Mouse (Mus musculus): ENCODE data around the gene Tcte1. TPM values are rescaled to one million over a fixed set of nuclear protein-coding genes. Genes with fewer than 3 reads are reported as not detected.

Tcte1 gene
- polyA plus RNA-seq, 1 experiment from 2014 or later = 0.70 TPM

DNA sequence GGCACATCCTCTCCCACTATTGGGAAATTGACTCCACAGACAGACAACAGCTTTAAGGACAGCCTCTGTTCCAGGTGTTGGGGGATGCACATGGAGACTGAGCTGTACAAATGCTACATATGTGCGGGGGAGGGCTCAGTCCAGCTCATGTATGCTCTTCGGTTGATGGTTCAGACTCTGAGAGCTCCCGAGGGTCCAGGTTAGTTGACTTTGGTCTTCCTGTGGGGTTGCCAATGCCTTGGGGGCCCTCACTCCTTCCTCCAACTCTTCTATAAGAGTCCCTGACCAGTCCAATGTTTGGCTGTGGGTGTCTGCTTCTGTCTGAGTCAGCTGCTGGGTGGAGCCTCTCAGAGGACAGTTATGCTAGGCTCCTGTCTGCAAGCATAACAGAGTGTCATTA lies 29.8 kb downstream of the Tcte1 start:
- H3K27ac ChIP-seq (ENCODE audit: low read depth) = no peak overlapping the region
- WGBS = 76% methylated on average over 3 of the region's 3 CpGs
- H3K4me2 ChIP-seq = no peak overlapping the region
- H3K4me1 ChIP-seq (ENCODE audit: insufficient read depth) = no peaks in the 10 kb centered on the region
- H3K9ac ChIP-seq = no peak overlapping the region
- TF ChIP-seq CTCF (IDR thresholded peaks at IDR 0.05; ENCODE audit: low read depth) = no peak
- ATAC-seq (ENCODE audit: insufficient read depth) = no peak
- no peak for DNase-seq
- no peaks in the 10 kb centered on the region for H3K36me3 ChIP-seq (ENCODE audit: insufficient read depth)
- no peak overlapping the region for H3K4me3 ChIP-seq (ENCODE audit: low read depth, low read length)
- H3K27me3 ChIP-seq (ENCODE audit: insufficient read depth, low read length) = peaks cover 35% of the 10 kb centered on the region
- no peaks in the 10 kb centered on the region for H3K9me3 ChIP-seq (ENCODE audit: low read depth, low read length)

DNA sequence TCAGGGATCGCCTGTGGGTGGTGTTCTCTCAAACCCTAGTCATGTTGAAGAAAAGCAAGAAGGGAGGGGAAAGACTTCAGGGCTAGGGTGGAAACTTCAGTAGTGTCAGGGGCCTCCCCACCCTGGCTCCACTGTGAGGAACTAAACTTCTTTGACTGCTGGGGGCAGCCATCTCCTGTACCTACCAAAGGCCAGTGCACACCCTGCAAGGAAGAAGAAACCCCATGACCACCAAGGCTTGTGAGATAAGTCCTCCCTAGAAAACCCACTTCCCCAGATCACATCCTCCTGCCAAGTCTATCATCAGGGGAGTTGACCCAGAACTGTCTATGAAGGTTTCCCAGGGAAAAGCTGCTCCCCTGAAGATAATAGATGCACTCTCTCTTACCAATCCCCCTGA lies 31.2 kb downstream of the Tcte1 start:
- no peak overlapping the region for H3K4me2 ChIP-seq
- TF ChIP-seq CTCF (IDR thresholded peaks at IDR 0.05; ENCODE audit: low read depth) = no peak
- H3K9me3 ChIP-seq (ENCODE audit: low read depth, low read length) = no peaks in the 10 kb centered on the region
- H3K9ac ChIP-seq = no peak overlapping the region
- DNase-seq = no peak
- H3K4me1 ChIP-seq (ENCODE audit: insufficient read depth) = no peaks in the 10 kb centered on the region
- no peak for ATAC-seq (ENCODE audit: insufficient read depth)
- H3K36me3 ChIP-seq (ENCODE audit: insufficient read depth) = no peaks in the 10 kb centered on the region
- peaks cover 22% of the 10 kb centered on the region for H3K27me3 ChIP-seq (ENCODE audit: insufficient read depth, low read length)
- no peak overlapping the region for H3K27ac ChIP-seq (ENCODE audit: low read depth)
- 67% methylated on average over 1 of the region's 1 CpGs for WGBS
- no peak overlapping the region for H3K4me3 ChIP-seq (ENCODE audit: low read depth, low read length)

DNA sequence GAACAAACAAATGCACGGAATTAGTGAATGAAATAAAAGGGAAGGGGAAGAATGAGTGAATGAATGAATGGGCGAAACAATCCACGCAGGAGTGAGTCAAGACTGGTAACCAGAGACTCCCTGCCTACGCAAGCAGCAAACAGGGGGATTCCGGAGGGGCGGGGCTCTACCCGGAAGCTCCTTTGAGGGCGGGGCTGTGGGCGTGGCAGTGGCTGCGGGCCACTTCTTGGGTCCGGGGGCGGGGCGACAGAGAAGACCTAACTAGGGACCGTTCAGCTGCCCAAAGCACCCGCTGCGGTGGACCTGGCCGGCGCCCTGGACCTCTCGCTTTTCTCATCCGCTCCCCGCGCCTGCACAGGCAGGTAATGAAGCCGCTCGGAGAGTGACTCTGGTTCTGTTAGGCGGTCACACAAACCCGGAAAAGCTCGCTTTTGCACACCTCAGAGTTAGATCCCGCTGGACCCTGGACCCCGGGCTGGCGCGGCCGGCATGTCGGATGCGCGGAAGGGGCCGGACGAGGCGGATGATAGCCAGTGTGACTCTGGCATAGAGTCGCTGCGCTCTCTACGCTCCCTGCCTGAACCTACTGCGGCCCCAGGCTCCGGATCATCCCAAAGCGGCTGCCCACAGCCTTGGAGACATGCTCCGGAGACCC lies 32.3 kb downstream of the Tcte1 start, which contains the start of gene Nfkbie:
TSS of gene Nfkbie (plus strand) at position 252 of the 655 bp plus-strand sequence.
- Histone ChIP-seq H3K27me3 (ENCODE audit: insufficient read depth, low read length) (peaks cover 20% of the 10 kb centered on the region), H3K4me3 (ENCODE audit: low read depth, low read length) (peak within 1 kb of the TSS; percentile 61), H3K4me1 (ENCODE audit: insufficient read depth) (no peaks in the 10 kb centered on the region), H3K4me2 (peak within 1 kb of the TSS; percentile 98), H3K9ac (peak within 1 kb of the TSS; percentile 60), H3K9me3 (ENCODE audit: low read depth, low read length) (no peaks in the 10 kb centered on the region), H3K36me3 (ENCODE audit: insufficient read depth) (no peaks in the 10 kb centered on the region), H3K27ac (ENCODE audit: low read depth) (no peak within 1 kb of the TSS)
- under 1% methylated on average over 45 of the region's 45 CpGs for WGBS
- no peak for TF ChIP-seq CTCF (IDR thresholded peaks at IDR 0.05; ENCODE audit: low read depth)
- DNase-seq (peak; percentile 95), ATAC-seq (ENCODE audit: insufficient read depth) (peak; percentile 81)

DNA sequence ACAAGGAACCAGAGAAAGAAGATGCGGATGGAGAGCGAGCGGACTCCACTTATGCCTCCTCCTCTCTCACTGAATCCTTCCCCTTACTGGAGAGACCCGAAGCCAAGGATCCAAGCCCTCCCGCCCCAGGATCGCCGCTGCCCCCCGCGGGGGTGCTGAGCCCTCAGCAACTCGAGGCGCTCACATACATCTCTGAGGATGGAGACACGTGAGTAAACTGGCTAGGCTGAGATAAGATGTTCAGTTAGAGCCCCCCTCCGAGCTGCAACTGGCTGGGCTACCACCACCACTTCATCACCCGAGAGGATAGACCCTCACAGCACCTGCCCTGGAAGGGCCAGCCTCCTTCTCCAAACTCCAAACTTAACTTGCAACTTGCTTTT lies 32.9 kb downstream of the Tcte1 start:
- H3K9me3 ChIP-seq (ENCODE audit: low read depth, low read length) = no peaks in the 10 kb centered on the region
- peak overlapping the region; percentile 60 for H3K9ac ChIP-seq
- ATAC-seq (ENCODE audit: insufficient read depth) = no peak
- no peak for DNase-seq
- H3K4me1 ChIP-seq (ENCODE audit: insufficient read depth) = no peaks in the 10 kb centered on the region
- 1% methylated on average over 14 of the region's 14 CpGs for WGBS
- no peak overlapping the region for H3K27ac ChIP-seq (ENCODE audit: low read depth)
- H3K27me3 ChIP-seq (ENCODE audit: insufficient read depth, low read length) = peaks cover 15% of the 10 kb centered on the region
- peak overlapping the region; percentile 61 for H3K4me3 ChIP-seq (ENCODE audit: low read depth, low read length)
- H3K4me2 ChIP-seq = peak overlapping the region; percentile 98
- H3K36me3 ChIP-seq (ENCODE audit: insufficient read depth) = no peaks in the 10 kb centered on the region
- no peak for TF ChIP-seq CTCF (IDR thresholded peaks at IDR 0.05; ENCODE audit: low read depth)

DNA sequence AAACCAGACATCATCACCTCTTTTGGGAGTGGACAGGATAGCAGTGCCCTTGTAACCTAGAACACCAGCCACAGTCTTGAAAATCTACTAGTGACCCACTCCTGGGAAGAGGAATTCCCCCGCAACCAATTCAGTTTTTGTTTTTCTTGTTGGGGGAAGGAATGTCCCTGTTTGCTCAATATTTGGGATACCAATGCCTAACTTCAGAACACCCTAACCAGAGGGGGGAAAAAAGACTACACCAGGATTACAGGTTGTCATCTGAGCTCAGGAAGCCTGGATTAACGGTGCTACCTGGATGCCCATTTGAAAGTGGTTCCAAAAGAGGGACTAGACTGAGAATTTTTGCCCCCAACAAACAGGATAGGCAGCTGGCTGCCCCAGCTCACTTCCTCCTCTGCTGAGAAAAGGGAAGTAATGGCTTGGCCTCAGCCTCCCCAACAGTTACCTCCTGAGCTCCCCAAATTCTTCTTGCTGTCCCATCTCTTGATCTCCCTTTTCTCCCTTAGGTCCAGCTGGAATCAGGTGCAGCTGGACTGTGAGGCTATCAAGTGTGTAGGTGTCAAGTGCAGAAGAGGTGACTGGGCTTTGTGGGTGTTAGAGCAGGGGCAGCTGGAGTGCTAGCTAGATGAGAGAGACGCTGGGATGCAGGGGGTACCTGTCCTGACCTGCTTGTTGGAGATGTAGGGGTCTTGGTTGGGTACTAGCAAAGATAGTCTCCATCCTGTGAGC lies 33.4 kb downstream of the Tcte1 start:
- Histone ChIP-seq H3K27me3 (ENCODE audit: insufficient read depth, low read length) (peaks cover 11% of the 10 kb centered on the region), H3K4me2 (peak overlapping the region; percentile 98), H3K9ac (0 out of 2 replicates have a peak overlapping the region, but pooled peaks have one; percentile 60), H3K36me3 (ENCODE audit: insufficient read depth) (no peaks in the 10 kb centered on the region), H3K9me3 (ENCODE audit: low read depth, low read length) (no peaks in the 10 kb centered on the region), H3K4me1 (ENCODE audit: insufficient read depth) (no peaks in the 10 kb centered on the region), H3K27ac (ENCODE audit: low read depth) (no peak overlapping the region), H3K4me3 (ENCODE audit: low read depth, low read length) (peak overlapping the region; percentile 61)
- WGBS = 58% methylated on average over 3 of the region's 3 CpGs
- ATAC-seq (ENCODE audit: insufficient read depth) = no peak
- no peak for DNase-seq
- TF ChIP-seq CTCF (IDR thresholded peaks at IDR 0.05; ENCODE audit: low read depth) = no peak

DNA sequence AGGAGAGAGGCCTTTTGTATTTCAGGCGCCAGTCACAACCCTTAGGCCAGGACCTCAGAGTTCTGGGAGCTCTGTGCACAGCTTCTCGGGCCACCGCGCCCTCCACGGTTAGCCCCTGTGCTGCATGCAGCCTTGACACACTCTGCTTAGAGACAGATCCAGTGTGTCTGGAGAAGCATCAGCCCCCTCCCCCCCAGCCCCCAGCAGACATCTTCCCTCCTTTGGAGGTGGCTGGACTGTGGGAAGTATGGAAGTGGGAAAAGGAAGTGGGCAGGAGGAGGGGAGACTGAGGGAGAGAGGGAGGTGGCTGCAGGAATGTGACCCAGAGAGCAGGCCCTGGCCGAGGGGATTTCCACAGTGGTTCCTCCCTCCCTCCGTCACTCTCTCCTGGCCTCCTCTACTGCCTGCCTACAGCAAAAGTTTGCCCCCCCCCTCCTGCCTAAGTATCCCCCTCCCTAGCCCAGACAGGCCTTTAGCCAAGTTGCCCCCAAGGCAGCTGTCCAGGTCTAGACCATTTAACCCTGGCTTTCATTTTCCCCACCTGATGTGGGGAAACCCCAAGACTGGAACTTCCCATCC lies 34.1 kb downstream of the Tcte1 start:
- Histone ChIP-seq H3K4me1 (ENCODE audit: insufficient read depth) (no peaks in the 10 kb centered on the region), H3K27me3 (ENCODE audit: insufficient read depth, low read length) (peaks cover 11% of the 10 kb centered on the region), H3K27ac (ENCODE audit: low read depth) (no peak overlapping the region), H3K9ac (no peak overlapping the region), H3K36me3 (ENCODE audit: insufficient read depth) (no peaks in the 10 kb centered on the region), H3K4me2 (peak overlapping the region; percentile 98; the same call in 1 of the 2 replicates), H3K4me3 (ENCODE audit: low read depth, low read length) (no peak overlapping the region), H3K9me3 (ENCODE audit: low read depth, low read length) (no peaks in the 10 kb centered on the region)
- 55% methylated on average over 7 of the region's 7 CpGs for WGBS
- DNase-seq = no peak
- no peak for TF ChIP-seq CTCF (IDR thresholded peaks at IDR 0.05; ENCODE audit: low read depth)
- ATAC-seq (ENCODE audit: insufficient read depth) = no peak

Measured in lung, embryonic 14.5 days (tissue).